Mouse (Mus musculus): ENCODE measurements around the gene Slc7a11. TPM values are rescaled to one million over a fixed set of nuclear protein-coding genes. Genes with fewer than 3 reads are reported as not detected.
A peak's percentile ranks its signal among the peaks of the same experiment; 100 is the strongest.

The Slc7a11 gene
- polyA plus RNA-seq, 1 experiment from 2014 or later, result 0.29 TPM

- no peaks in the 10 kb centered on the region for H3K4me1 ChIP-seq
- H3K36me3 ChIP-seq, result no peaks in the 10 kb centered on the region
- H3K27me3 ChIP-seq, result no peaks in the 10 kb centered on the region
- H3K27ac ChIP-seq, result no peak overlapping the region
- no peak overlapping the region for H3K9ac ChIP-seq
- no peak overlapping the region for H3K4me3 ChIP-seq (replicated peaks)
- no peak overlapping the region for H3K4me2 ChIP-seq
- no peaks in the 10 kb centered on the region for H3K9me3 ChIP-seq (replicated peaks)
- ATAC-seq (replicated peaks; ENCODE audit: low FRiP score), result no peak
These were observed 441.3 kb downstream of the Slc7a11 start for GRCm38 (mm10) chr3:50002067-50002466.

- no peak for ATAC-seq (replicated peaks; ENCODE audit: low FRiP score)
- no peaks in the 10 kb centered on the region for H3K27me3 ChIP-seq
- no peaks in the 10 kb centered on the region for H3K36me3 ChIP-seq
- H3K4me3 ChIP-seq (replicated peaks), result no peak overlapping the region
- no peak overlapping the region for H3K4me2 ChIP-seq
- no peak overlapping the region for H3K9ac ChIP-seq
- H3K9me3 ChIP-seq (replicated peaks), result no peaks in the 10 kb centered on the region
- H3K27ac ChIP-seq, result no peak overlapping the region
- H3K4me1 ChIP-seq, result no peaks in the 10 kb centered on the region
- 61% methylated on average over 1 of the region's 1 CpGs for WGBS
These were observed 441.8 kb downstream of the Slc7a11 start for GRCm38 (mm10) chr3:50001635-50002034.

DNA sequence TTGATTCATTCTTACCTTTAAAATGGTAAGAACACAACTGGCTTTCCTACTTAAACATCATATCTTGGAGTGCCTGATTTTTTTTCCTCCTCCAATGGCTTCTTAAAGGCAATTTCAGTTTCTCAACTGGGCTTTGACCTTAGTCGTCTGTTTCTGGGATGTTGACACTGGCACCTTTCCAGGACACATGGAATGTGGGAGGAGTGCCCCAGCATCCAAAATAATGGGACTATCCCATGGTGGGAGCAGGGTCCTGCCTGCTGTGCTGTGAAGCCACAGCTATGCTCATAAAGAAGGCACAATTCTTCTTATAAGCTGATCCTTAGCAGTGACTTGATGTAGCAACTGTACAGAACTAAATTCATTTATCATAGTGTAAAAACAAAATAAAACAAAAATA lies 450.5 kb downstream of the Slc7a11 start:
- no peaks in the 10 kb centered on the region for H3K36me3 ChIP-seq
- no peak overlapping the region for H3K4me2 ChIP-seq
- no peaks in the 10 kb centered on the region for H3K9me3 ChIP-seq (replicated peaks)
- no peaks in the 10 kb centered on the region for H3K27me3 ChIP-seq
- H3K9ac ChIP-seq, result no peak overlapping the region
- peak; percentile 83 for ATAC-seq (replicated peaks; ENCODE audit: low FRiP score)
- no peak overlapping the region for H3K4me3 ChIP-seq (replicated peaks)
- H3K4me1 ChIP-seq, result no peaks in the 10 kb centered on the region
- H3K27ac ChIP-seq, result no peak overlapping the region
- 13% methylated on average over 1 of the region's 1 CpGs for WGBS

- Histone ChIP-seq H3K4me3 (replicated peaks) (no peak overlapping the region), H3K9me3 (replicated peaks) (no peaks in the 10 kb centered on the region), H3K27ac (no peak overlapping the region), H3K4me2 (no peak overlapping the region), H3K27me3 (no peaks in the 10 kb centered on the region), H3K9ac (no peak overlapping the region), H3K36me3 (no peaks in the 10 kb centered on the region), H3K4me1 (no peaks in the 10 kb centered on the region)
- ATAC-seq (replicated peaks; ENCODE audit: low FRiP score), result no peak
- WGBS, result 88% methylated on average over 2 of the region's 2 CpGs
These were observed 456.2 kb downstream of the Slc7a11 start for GRCm38 (mm10) chr3:49987236-49987635.

DNA sequence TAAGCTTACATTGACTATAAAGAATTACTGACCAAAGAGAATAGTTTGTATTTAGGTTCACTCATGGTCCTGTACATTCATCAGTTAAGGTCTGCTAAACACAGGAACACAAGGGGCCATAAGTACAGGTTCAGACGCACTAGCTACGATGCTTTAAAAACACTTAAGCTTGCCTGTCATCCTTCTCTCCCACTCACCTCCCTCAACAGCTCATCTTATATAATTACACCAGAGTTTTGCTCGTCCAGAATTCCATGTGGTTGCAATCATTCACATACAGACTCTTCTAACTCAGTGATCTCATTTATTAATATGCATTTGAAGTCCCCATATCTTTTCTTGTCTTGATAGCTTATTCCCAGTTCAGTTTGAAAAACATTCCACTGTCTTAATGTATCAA lies 458.6 kb downstream of the Slc7a11 start:
- no peaks in the 10 kb centered on the region for H3K9me3 ChIP-seq (replicated peaks)
- no peak overlapping the region for H3K9ac ChIP-seq
- H3K27ac ChIP-seq, result no peak overlapping the region
- no peak overlapping the region for H3K4me3 ChIP-seq (replicated peaks)
- H3K27me3 ChIP-seq, result no peaks in the 10 kb centered on the region
- H3K4me2 ChIP-seq, result no peak overlapping the region
- no peaks in the 10 kb centered on the region for H3K4me1 ChIP-seq
- no peaks in the 10 kb centered on the region for H3K36me3 ChIP-seq
- whole genome bisulfite sequencing, result 15% methylated on average over 3 of the region's 3 CpGs
- no peak for ATAC-seq (replicated peaks; ENCODE audit: low FRiP score)

GRCm38 (mm10) chr3:49983429-49984268 lies 459.8 kb downstream of the Slc7a11 start:
- Histone ChIP-seq H3K9me3 (replicated peaks) (no peaks in the 10 kb centered on the region), H3K4me2 (no peak overlapping the region), H3K4me1 (no peaks in the 10 kb centered on the region), H3K9ac (no peak overlapping the region), H3K27me3 (no peaks in the 10 kb centered on the region), H3K36me3 (no peaks in the 10 kb centered on the region), H3K27ac (no peak overlapping the region), H3K4me3 (replicated peaks) (no peak overlapping the region)
- 83% methylated on average over 4 of the region's 4 CpGs for whole genome bisulfite sequencing
- ATAC-seq (replicated peaks; ENCODE audit: low FRiP score), result no peak

- H3K36me3 ChIP-seq, result no peaks in the 10 kb centered on the region
- no peak overlapping the region for H3K27ac ChIP-seq
These were observed 469.4 kb downstream of the Slc7a11 start for GRCm38 (mm10) chr3:49973994-49974393.

GRCm38 (mm10) chr3:49965569-49965968 lies 477.8 kb downstream of the Slc7a11 start:
- Histone ChIP-seq H3K9ac (no peak overlapping the region), H3K36me3 (no peaks in the 10 kb centered on the region), H3K27me3 (no peaks in the 10 kb centered on the region), H3K4me2 (no peak overlapping the region), H3K4me3 (replicated peaks) (no peak overlapping the region), H3K27ac (no peak overlapping the region), H3K9me3 (replicated peaks) (no peaks in the 10 kb centered on the region), H3K4me1 (no peaks in the 10 kb centered on the region)
- WGBS, result 88% methylated on average over 2 of the region's 2 CpGs
- ATAC-seq (replicated peaks; ENCODE audit: low FRiP score), result no peak

More at GRCm38 (mm10) chr3:49973994-49974393, 469.4 kb downstream of the Slc7a11 start:
- H3K4me1 ChIP-seq, result no peaks in the 10 kb centered on the region
- H3K4me3 ChIP-seq (replicated peaks), result no peak overlapping the region
- no peaks in the 10 kb centered on the region for H3K9me3 ChIP-seq (replicated peaks)
- WGBS, result 87% methylated on average over 3 of the region's 3 CpGs
- H3K4me2 ChIP-seq, result no peak overlapping the region
- H3K9ac ChIP-seq, result no peak overlapping the region
- no peak for ATAC-seq (replicated peaks; ENCODE audit: low FRiP score)
- no peaks in the 10 kb centered on the region for H3K27me3 ChIP-seq

GRCm38 (mm10) chr3:49960581-49960980 lies 482.8 kb downstream of the Slc7a11 start:
- Histone ChIP-seq H3K9ac (no peak overlapping the region), H3K4me1 (no peaks in the 10 kb centered on the region), H3K9me3 (replicated peaks) (no peaks in the 10 kb centered on the region), H3K4me2 (no peak overlapping the region), H3K4me3 (replicated peaks) (no peak overlapping the region), H3K27ac (no peak overlapping the region), H3K27me3 (no peaks in the 10 kb centered on the region), H3K36me3 (no peaks in the 10 kb centered on the region)
- 86% methylated on average over 2 of the region's 2 CpGs for WGBS
- no peak for ATAC-seq (replicated peaks; ENCODE audit: low FRiP score)

- peak overlapping the region; percentile 59; the same call in 1 of the 2 replicates for H3K27ac ChIP-seq
These were observed 496.6 kb downstream of the Slc7a11 start for GRCm38 (mm10) chr3:49946845-49947244.

DNA sequence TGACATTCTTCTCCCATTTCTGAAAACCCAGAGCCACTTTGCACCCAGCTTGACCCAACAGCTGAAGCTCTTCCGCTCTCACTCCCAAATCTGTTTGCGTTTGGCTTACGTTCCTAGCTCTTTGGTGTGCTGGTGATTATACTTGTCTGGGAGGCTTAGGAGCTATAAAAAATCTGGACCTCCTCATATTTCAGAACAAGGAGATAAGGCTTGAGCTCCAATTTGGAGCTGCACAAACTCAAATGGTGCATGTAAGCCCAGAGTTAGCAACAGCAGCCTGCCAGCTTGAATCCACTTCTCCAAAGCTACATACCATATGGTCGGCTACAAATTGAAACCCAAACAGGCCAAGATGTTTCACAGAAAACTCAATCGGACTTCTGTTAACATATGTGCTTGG lies 498.6 kb downstream of the Slc7a11 start:
- Histone ChIP-seq H3K4me1 (no peaks in the 10 kb centered on the region), H3K4me3 (replicated peaks) (no peak overlapping the region), H3K9ac (no peak overlapping the region), H3K4me2 (no peak overlapping the region), H3K36me3 (no peaks in the 10 kb centered on the region), H3K9me3 (replicated peaks) (no peaks in the 10 kb centered on the region), H3K27me3 (no peaks in the 10 kb centered on the region), H3K27ac (peak overlapping the region; percentile 64)
- ATAC-seq (replicated peaks; ENCODE audit: low FRiP score), result peak; percentile 62; the same call in 1 of the 2 replicates
- WGBS, result 47% methylated on average over 5 of the region's 5 CpGs

More at GRCm38 (mm10) chr3:49946845-49947244, 496.6 kb downstream of the Slc7a11 start:
- Histone ChIP-seq H3K9ac (no peak overlapping the region), H3K4me2 (no peak overlapping the region), H3K36me3 (no peaks in the 10 kb centered on the region), H3K27me3 (no peaks in the 10 kb centered on the region), H3K4me3 (replicated peaks) (no peak overlapping the region), H3K4me1 (no peaks in the 10 kb centered on the region), H3K9me3 (replicated peaks) (no peaks in the 10 kb centered on the region)
- peak; percentile 60 for ATAC-seq (replicated peaks; ENCODE audit: low FRiP score)
- 23% methylated on average over 2 of the region's 2 CpGs for WGBS

DNA sequence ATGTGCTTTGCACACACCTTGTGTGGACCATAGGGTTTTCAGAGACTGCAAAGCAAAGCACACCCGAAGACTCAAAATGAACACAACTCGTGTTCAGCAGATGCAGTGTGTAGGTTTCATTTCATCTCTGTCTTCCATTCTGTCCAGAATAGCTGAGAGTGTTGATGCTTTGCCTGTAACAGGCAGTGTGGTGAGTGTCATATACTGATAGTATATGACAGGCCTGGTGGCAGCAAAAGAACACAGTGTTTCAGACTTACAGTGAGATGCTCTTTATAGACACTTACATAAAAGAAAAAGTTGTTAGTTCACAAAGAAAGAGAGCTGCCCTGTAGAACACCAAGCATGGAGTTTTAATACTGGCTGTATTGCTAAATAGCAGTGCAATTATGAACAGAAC lies 505.8 kb downstream of the Slc7a11 start:
- WGBS, result 90% methylated on average over 2 of the region's 2 CpGs
- ATAC-seq (replicated peaks; ENCODE audit: low FRiP score), result no peak

GRCm38 (mm10) chr3:49929496-49929895 lies 513.9 kb downstream of the Slc7a11 start:
- no peaks in the 10 kb centered on the region for H3K27me3 ChIP-seq
- no peak for ATAC-seq (replicated peaks; ENCODE audit: low FRiP score)
- H3K4me2 ChIP-seq, result no peak overlapping the region
- no peak overlapping the region for H3K4me3 ChIP-seq (replicated peaks)
- no peaks in the 10 kb centered on the region for H3K4me1 ChIP-seq
- no peak overlapping the region for H3K27ac ChIP-seq
- H3K9me3 ChIP-seq (replicated peaks), result no peaks in the 10 kb centered on the region
- H3K36me3 ChIP-seq, result no peaks in the 10 kb centered on the region
- H3K9ac ChIP-seq, result no peak overlapping the region

More for the DNA sequence above, 505.8 kb downstream of the Slc7a11 start:
- H3K4me1 ChIP-seq, result no peaks in the 10 kb centered on the region
- H3K9ac ChIP-seq, result no peak overlapping the region
- H3K4me3 ChIP-seq (replicated peaks), result no peak overlapping the region
- H3K36me3 ChIP-seq, result no peaks in the 10 kb centered on the region
- no peaks in the 10 kb centered on the region for H3K9me3 ChIP-seq (replicated peaks)
- H3K4me2 ChIP-seq, result no peak overlapping the region
- no peak overlapping the region for H3K27ac ChIP-seq
- H3K27me3 ChIP-seq, result no peaks in the 10 kb centered on the region

All from kidney, embryonic 15.5 days (tissue).